Mouse (Mus musculus) olfactory bulb, adult 2 months (tissue): ENCODE measurements around the gene Ptgr2. TPM values are rescaled to one million over a fixed set of nuclear protein-coding genes. Genes with fewer than 3 reads are reported as not detected.

Experiments
- H3K27ac ChIP-seq: fragments of 200-500 bp; 2 replicates; pipeline ENCODE4 v1.5.1; 2012; ENCODE audit warnings: low read depth, low read length; ENCODE audit not compliant: insufficient read depth
- H3K4me1 ChIP-seq: fragments of 200-500 bp; 2 replicates; pipeline ENCODE4 v1.6.1; 2012; ENCODE audit warnings: low read length; ENCODE audit not compliant: control insufficient read depth, insufficient read depth
- H3K4me3 ChIP-seq: fragments of 200-500 bp; 2 replicates; pipeline ENCODE4 v1.5.1; 2012; ENCODE audit warnings: mild to moderate bottlenecking, low read depth, low read length, moderate library complexity; ENCODE audit not compliant: insufficient read depth
- CTCF ChIP-seq: fragments of 200-500 bp; IDR thresholded peaks from 2 replicates; pipeline ENCODE4 v1.5.1; 2012; ENCODE audit warnings: low read depth, mild to moderate bottlenecking, low read length, moderate library complexity; ENCODE audit not compliant: insufficient read depth
- POLR2A ChIP-seq: fragments of 200-500 bp; IDR thresholded peaks from 2 replicates; pipeline ENCODE4 v1.6.1; 2012; ENCODE audit warnings: mild to moderate bottlenecking, low read depth, low read length, moderate library complexity; ENCODE audit not compliant: insufficient read depth
- WGBS: fragments of 180-500 bp; shearing (Covaris S2); methylation state at CpG from one replicate; pipeline ENCODE4 v1.1.7; 2018; 5-methylcytosine and 5-hydroxymethylcytosine counted together
- polyA plus RNA-seq: library from polyadenylated mRNA; stranded (reverse); fragments of >200 nt; gene quantifications from 2 replicates; pipeline ENCODE4 v1.2.4, GENCODE M21; 2012; ENCODE audit warnings: low replicate concordance; ENCODE audit not compliant: missing spikeins, insufficient read depth, insufficient read length

The Ptgr2 gene
- polyA plus RNA-seq, 1 experiment = not detected

GRCm38 (mm10) chr12:84260363-84260762, 24.7 kb upstream of the Ptgr2 start:
- Histone ChIP-seq H3K4me3 (no peak overlapping the region), H3K4me1 (no peaks in the 10 kb centered on the region), H3K27ac (no peak overlapping the region)
- 74% methylated on average over 7 of the region's 7 CpGs for whole genome bisulfite sequencing
- TF ChIP-seq CTCF = no peak

- 70% methylated on average over 2 of the region's 2 CpGs for WGBS
Measured at GRCm38 (mm10) chr12:84267264-84267663, 17.8 kb upstream of the Ptgr2 start.

GRCm38 (mm10) chr12:84273366-84273765, 11.7 kb upstream of the Ptgr2 start:
- TF ChIP-seq CTCF (no peak), POLR2A (no peak)
- 78% methylated on average over 5 of the region's 5 CpGs for WGBS
- no peaks in the 10 kb centered on the region for H3K4me1 ChIP-seq
- no peak overlapping the region for H3K27ac ChIP-seq
- no peak overlapping the region for H3K4me3 ChIP-seq

More at GRCm38 (mm10) chr12:84267264-84267663, 17.8 kb upstream of the Ptgr2 start:
- no peaks in the 10 kb centered on the region for H3K4me1 ChIP-seq
- no peak overlapping the region for H3K4me3 ChIP-seq
- TF ChIP-seq POLR2A (no peak), CTCF (no peak)
- H3K27ac ChIP-seq = no peak overlapping the region

GRCm38 (mm10) chr12:84275288-84275687, 9.7 kb upstream of the Ptgr2 start:
- TF ChIP-seq POLR2A = no peak
- no peak for TF ChIP-seq CTCF
- Histone ChIP-seq H3K27ac (no peak overlapping the region), H3K4me3 (no peak overlapping the region), H3K4me1 (peaks cover 3% of the 10 kb centered on the region; the same call in 1 of the 2 replicates)
- WGBS = 94% methylated on average over 9 of the region's 9 CpGs

GRCm38 (mm10) chr12:84276288-84276687, 8.7 kb upstream of the Ptgr2 start:
- WGBS = 46% methylated on average over 2 of the region's 2 CpGs
- H3K4me1 ChIP-seq = peaks cover 3% of the 10 kb centered on the region; the same call in 1 of the 2 replicates
- no peak overlapping the region for H3K27ac ChIP-seq
- H3K4me3 ChIP-seq = no peak overlapping the region
- no peak for TF ChIP-seq CTCF
- TF ChIP-seq POLR2A = no peak

GRCm38 (mm10) chr12:84276799-84277198, 8.2 kb upstream of the Ptgr2 start:
- WGBS = 85% methylated on average over 4 of the region's 4 CpGs
- TF ChIP-seq POLR2A (no peak), CTCF (no peak)
- Histone ChIP-seq H3K4me1 (peaks cover 3% of the 10 kb centered on the region; the same call in 1 of the 2 replicates), H3K4me3 (no peak overlapping the region), H3K27ac (no peak overlapping the region)

- H3K4me1 ChIP-seq = peaks cover 3% of the 10 kb centered on the region; the same call in 1 of the 2 replicates
- WGBS = 75% methylated on average over 3 of the region's 3 CpGs
- no peak overlapping the region for H3K4me3 ChIP-seq
- TF ChIP-seq CTCF (no peak), POLR2A (no peak)
- H3K27ac ChIP-seq = no peak overlapping the region
Measured at GRCm38 (mm10) chr12:84277832-84278231, 7.2 kb upstream of the Ptgr2 start.

- WGBS = 15% methylated on average over 7 of the region's 7 CpGs
- no peak for TF ChIP-seq CTCF
- no peak for TF ChIP-seq POLR2A
- H3K27ac ChIP-seq = no peak overlapping the region
- no peak overlapping the region for H3K4me3 ChIP-seq
- peaks cover 3% of the 10 kb centered on the region; the same call in 1 of the 2 replicates for H3K4me1 ChIP-seq
Measured at GRCm38 (mm10) chr12:84278901-84279300, 6.1 kb upstream of the Ptgr2 start.

GRCm38 (mm10) chr12:84284391-84284790, 641 bp upstream of the Ptgr2 start:
- WGBS = 77% methylated on average over 14 of the region's 14 CpGs
- TF ChIP-seq POLR2A = no peak
- no peak for TF ChIP-seq CTCF
- Histone ChIP-seq H3K27ac (no peak overlapping the region), H3K4me3 (no peak overlapping the region), H3K4me1 (no peaks in the 10 kb centered on the region)

GRCm38 (mm10) chr12:84285593-84285968, 549 bp downstream of the Ptgr2 start:
- H3K27ac ChIP-seq = peak overlapping the region; percentile 61; the same call in 1 of the 2 replicates
- H3K4me1 ChIP-seq = no peaks in the 10 kb centered on the region
- 24% methylated on average over 8 of the region's 8 CpGs for WGBS
- TF ChIP-seq CTCF = no peak
- no peak for TF ChIP-seq POLR2A
- H3K4me3 ChIP-seq = peak overlapping the region; percentile 72
